Mouse (Mus musculus) kidney, adult 2 months (tissue): ENCODE results near the gene Smap1.

ENCODE experiments used
- CTCF ChIP-seq: fragments of 200-500 bp; conservative IDR thresholded peaks from 2 replicates; pipeline ENCODE4 v1.5.1; 2011; ENCODE audit warnings: low read depth, mild to moderate bottlenecking, control low read depth, low read length, moderate library complexity, mixed read lengths; ENCODE audit not compliant: insufficient read depth, insufficient read length
- POLR2A ChIP-seq: fragments of 200-500 bp; IDR thresholded peaks from one replicate; pipeline ENCODE4 v1.6.1; 2011; ENCODE audit warnings: low read depth, low read length, control low read depth

- TF ChIP-seq POLR2A = no peak
- peak; percentile 23; the same call in 1 of the 2 replicates for TF ChIP-seq CTCF
Measured at GRCm38 (mm10) chr1:23920275-23920674, 1.8 kb downstream of the Smap1 start.
